Mouse (Mus musculus): Measurements from ENCODE around the gene Snx29. TPM values are rescaled to one million over a fixed set of nuclear protein-coding genes. Genes with fewer than 3 reads are reported as not detected.

Gene Snx29
- total RNA-seq, 1 experiment from 2014 or later: 25.3 TPM

DNA sequence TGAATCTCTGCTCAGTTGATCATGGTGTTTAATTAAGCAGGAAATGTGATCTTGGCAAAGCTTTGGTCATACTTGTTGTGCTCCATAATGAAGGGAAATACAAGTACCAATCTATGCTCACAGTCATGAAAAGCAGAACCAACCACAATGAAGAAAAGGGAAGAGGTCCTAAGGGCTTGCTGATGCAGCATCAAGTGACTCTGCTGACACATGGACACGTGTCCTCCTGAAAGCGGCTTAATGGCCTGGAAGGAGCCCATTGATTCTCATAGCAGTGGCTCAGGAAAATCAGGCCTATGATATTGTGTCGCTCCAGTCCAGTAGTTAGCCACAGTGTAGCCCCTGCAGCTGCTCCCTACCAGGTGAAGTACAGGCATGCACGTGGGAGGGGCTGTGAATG, 353.3 kb downstream of the Snx29 start:
- peak; percentile 90 for ATAC-seq (replicated peaks; ENCODE audit: insufficient number of reproducible peaks, low FRiP score, low TSS enrichment, poor library complexity, severe bottlenecking)

DNA sequence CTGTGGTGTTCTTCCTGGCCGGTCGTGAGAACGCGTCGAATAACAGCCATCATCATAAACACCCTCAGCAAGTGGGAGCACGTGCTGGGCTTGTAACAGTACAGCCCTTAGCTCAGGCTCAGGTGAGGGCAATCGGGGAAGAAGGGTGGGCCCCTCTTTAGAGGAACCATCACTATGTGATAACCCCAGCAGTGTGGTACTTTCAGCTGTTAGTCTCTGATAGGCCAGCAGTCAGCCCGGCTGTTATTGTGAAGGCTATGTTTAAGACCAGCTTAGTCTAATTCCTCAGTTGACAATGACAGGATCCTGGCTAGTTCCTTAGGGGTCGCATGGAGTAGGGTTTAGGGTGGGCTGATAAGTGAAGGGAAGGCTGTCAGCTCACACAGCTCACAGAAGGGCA, 362.6 kb downstream of the Snx29 start:
- no peak for ATAC-seq (replicated peaks; ENCODE audit: insufficient number of reproducible peaks, low FRiP score, low TSS enrichment, poor library complexity, severe bottlenecking)

DNA sequence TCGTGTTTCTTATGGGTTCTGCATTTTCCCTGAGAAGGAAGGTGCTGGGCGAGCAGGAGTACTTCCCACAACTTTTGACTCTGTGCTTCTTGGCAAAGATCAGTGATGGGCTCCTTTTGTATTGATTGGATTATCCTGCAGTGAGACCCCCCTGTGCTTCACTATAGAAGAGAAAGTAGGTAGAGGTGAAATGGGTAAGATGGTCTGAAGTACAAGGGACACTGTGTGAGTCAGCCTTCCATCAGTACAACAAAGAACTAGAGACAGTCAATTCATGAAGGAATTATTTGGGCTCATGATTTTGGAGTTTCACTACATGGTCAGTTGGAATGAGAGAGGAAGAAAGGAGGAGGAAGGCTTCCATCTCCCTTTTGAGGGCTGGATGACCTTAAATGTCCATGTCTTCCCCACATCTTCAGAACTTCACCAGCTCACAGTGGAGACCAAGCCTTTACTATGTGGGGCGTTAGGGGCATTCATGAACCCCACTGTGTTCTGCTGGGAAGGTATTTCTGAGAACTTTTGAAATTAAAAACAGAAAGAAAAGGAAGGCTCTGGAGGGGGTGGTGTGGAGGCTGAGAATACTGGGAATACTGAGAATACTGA, 363.1 kb downstream of the Snx29 start:
- ATAC-seq (replicated peaks; ENCODE audit: insufficient number of reproducible peaks, low FRiP score, low TSS enrichment, poor library complexity, severe bottlenecking): no peak

DNA sequence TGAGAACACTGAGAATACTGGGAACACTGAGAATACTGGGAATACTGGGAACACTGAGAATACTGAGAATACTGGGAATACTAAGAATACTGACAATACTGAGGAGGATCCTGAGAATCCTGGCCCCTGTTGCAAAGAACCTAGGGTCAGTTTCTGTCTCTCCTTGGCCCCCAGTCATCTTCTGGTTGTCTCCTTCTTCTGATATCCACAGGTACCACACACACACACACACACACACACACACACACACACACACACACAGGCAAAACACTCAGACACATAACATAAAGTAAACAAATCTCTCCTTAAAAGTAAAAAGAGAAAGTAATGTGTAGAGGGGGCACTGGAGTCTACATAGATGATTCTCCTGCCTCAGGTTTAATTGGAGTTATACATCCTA, 365.1 kb downstream of the Snx29 start:
- no peak for ATAC-seq (replicated peaks; ENCODE audit: insufficient number of reproducible peaks, low FRiP score, low TSS enrichment, poor library complexity, severe bottlenecking)

DNA sequence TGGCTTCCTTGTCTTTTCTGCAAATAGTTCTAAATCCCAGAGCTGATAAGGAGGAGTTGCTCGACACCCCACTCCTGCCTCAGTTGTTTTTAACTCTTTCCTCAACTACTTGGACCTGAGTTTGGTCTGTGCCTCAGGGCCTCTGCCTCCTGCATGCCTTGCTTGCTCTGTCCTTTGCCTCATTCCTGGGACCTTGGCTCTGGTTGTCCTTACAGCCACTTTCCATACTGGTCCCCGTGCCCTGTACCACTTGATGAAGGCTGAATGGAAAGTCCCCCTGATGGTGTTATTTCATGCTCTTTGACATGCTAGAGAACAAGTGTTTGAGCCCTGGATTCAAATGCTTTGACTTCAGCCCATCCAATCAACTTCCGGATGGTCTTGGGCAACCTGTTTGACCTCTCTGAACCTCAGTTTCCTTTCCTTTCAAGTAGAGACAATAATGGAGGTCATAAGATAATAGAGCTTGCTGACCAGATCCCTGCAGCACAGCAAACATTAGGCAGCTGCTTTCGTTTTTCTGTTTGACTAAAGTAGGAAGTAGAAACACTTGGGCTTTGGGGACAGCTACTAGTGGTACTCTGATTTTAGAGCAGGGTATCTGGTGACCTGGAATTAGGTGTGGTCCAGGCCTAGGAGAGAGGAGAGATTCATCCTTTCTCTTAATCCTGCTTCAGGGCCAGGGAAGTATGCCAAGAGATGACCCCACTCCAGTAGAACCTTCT, 365.7 kb downstream of the Snx29 start:
- ATAC-seq (replicated peaks; ENCODE audit: insufficient number of reproducible peaks, low FRiP score, low TSS enrichment, poor library complexity, severe bottlenecking): no peak

DNA sequence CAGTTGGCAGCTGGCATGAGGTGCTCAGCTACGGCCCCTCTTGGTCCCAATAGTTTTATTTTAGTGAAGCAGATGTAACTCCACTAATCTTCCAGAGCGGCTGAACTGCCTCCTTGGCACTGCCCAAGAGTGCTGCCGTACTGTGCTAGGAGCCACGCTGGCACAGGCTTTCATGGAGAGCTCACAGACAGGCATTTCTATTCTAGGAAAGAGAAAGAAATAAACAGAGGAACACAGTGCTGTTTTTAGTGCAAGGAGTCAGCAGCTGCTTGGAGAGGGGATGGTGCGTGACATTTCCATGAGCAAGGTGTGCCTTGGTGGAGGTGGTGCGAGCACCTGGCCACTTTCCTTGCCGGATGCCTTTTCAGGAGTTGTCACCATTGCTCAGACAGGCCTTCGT, 367.4 kb downstream of the Snx29 start:
- ATAC-seq (replicated peaks; ENCODE audit: insufficient number of reproducible peaks, low FRiP score, low TSS enrichment, poor library complexity, severe bottlenecking): no peak

DNA sequence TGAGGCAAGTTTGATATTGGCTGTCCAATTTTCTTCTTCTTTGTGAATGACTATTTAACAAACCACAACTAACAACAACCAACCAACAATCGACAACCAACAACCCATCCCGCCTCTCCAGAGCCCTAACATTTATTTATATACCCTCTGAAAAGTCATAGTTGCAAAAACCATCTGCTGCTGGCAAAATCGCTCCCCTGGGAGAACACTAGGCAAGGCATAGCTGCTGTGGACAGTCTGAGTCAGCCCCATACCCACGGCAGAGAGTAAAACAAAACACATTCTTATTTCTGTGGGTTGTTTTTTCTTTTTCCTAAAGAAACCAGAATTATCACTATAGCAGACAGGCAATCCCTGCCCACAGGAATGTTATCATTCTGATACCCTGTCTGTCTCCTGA, 368.0 kb downstream of the Snx29 start:
- ATAC-seq (replicated peaks; ENCODE audit: insufficient number of reproducible peaks, low FRiP score, low TSS enrichment, poor library complexity, severe bottlenecking): no peak

DNA sequence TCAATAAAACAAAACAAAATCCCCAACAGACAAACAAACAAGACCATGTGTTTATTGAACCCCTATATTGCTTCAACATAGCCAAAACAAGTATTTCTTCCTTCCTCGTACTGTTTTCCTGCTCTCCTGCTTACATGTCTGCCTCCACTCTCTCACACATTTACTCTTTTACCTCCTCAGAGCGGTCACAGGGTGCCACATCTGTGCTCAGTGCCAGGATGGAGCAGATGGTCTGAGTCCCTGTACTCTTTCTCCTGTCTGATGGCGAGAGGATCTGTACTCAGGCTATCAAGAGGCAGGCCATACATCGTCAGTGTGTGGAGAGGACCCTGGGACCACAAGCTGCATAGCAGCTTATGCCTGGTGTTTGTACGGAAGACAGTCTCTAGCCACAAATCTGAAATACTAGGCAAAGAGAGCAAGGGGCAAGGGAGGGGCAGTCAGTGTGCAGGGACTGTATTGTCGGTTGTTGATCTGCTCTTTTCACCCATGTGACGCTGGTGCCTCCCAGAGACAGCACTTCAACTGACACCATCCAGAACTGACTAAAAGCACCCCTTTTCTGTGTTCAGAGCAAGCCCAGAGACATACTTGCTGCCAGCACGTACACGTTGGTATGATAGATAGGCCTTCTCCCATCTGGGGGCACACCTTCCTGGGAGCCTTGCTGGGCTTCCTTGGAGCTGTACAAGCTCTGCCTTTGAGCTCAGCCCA, 368.9 kb downstream of the Snx29 start:
- ATAC-seq (replicated peaks; ENCODE audit: insufficient number of reproducible peaks, low FRiP score, low TSS enrichment, poor library complexity, severe bottlenecking): no peak; the same call in 1 of the 2 replicates

DNA sequence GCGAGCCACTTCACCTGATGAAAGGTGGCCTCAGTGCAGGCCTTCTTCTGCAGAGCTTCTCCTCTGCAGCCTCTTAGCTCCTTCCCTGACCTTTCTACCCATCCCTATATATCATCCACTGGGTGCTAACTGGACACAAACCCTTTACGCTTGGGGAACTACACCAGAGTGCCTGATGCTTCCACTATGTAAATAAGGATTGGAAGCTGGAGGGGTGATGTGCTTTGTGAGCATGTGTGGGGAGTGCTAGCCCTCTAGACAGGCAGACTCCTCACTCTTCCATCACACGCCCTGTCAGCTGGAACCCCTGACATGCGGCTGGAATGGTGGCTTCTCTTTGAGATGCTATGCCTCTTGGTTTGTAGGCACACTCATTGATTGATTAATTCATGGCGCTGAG, 370.0 kb downstream of the Snx29 start:
- no peak for ATAC-seq (replicated peaks; ENCODE audit: insufficient number of reproducible peaks, low FRiP score, low TSS enrichment, poor library complexity, severe bottlenecking)

DNA sequence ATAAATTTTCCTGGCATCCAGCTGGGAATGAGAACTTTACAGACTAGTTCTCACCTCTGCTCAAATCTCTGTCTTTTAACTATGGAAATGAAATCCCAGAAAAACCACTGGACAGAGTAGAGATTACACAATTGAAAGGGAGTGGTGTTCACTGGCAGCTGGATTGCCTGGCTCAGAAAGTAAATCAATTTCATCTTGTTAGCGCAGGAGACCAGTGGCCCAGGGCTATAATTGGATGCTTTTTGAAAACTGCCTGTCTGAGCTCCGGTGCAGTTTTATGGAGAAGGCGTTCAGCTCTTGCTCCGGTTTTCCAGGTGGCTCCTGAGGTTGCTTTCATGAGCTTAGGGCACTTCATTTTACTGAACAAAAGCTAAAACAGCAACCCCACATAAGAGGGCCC, 371.7 kb downstream of the Snx29 start:
- ATAC-seq (replicated peaks; ENCODE audit: insufficient number of reproducible peaks, low FRiP score, low TSS enrichment, poor library complexity, severe bottlenecking): no peak

DNA sequence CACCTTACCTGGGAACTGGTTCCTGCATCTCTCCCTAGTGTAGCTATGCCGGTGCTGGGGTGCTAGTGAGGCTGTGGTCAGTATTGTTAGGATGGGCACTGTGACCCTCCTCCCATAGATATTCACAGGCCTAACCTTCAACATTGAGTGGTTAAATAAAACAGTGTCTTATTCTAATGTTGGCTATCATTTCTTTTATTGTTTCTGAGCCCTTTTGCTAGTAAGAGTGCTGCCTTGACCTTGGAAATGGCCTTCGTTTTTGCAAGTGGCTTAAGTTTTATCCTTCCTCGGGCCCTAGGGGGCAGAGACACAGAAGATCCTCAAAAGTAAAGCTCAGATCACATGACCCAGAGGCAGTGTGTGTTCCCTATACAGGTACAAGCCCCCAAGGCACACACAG, 374.1 kb downstream of the Snx29 start:
- ATAC-seq (replicated peaks; ENCODE audit: insufficient number of reproducible peaks, low FRiP score, low TSS enrichment, poor library complexity, severe bottlenecking): no peak

DNA sequence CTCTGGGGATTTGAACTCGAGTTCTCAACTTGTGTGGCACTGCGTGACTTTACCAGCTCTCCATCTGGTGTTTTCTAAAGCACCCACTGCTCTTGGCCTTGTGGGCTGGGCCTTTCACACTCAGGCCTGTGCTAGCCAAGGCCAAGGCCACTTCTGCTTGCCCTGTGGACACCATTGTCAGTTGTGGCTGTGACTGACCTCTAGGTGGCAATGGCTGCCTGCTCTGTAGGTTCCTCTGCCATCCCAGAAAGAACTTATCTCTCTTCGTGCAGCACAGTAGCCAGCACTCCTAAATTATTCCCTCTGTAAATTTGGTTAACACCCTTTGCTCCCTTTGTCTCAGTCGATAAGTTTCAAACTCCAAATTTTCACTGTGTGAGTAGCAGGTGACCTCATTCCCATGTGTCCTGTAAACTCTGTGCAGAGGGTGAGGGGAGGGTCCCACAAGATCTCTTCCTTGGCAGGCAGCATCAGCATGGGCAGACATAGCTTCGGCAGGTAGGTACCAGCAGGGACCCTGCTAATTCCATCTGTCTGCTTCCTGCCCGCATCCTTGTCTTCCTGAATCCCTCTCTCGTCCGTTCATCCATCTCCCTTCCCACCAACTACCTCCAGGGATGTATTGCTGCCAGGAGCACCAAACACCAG, 375.1 kb downstream of the Snx29 start:
- ATAC-seq (replicated peaks; ENCODE audit: insufficient number of reproducible peaks, low FRiP score, low TSS enrichment, poor library complexity, severe bottlenecking): no peak

DNA sequence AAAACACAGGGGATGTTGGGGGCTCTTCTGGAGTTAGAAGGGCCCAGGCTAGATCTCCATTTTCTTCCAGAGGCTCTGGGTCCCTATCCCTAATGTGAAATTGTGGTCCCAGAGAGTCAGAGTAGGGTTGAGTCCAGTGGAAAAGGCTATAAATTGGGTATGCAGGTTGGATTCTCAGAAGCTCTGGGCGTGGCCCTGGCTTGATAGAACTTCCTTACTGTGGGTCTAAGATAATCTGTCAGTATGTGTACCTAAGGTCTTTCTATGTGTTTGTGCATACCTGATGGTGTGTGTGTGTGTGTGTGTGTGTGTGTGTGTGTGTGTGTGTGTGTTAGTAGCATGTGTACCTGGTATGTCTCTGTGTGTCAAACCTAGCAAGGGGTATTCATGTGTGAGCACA, 378.9 kb downstream of the Snx29 start:
- ATAC-seq (replicated peaks; ENCODE audit: insufficient number of reproducible peaks, low FRiP score, low TSS enrichment, poor library complexity, severe bottlenecking): no peak

DNA sequence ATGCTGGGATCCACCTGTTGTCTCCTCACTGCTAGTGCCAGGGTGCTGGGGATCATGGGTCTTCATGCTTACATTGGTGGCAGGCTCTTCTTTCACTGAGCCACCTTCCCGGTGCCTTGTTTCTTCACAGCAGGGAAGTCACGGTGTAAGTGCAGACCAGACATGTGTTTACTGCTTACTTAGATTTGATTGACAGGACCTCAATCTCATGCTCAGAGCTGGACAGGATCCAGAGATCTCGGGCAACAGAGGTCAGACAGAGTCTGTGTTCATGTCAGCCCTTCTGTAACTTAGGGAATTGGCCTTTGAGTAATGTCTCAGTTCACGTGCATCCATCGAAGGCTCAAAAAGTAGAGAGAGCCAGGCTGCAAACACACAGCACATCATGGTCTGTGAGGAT, 381.4 kb downstream of the Snx29 start:
- ATAC-seq (replicated peaks; ENCODE audit: insufficient number of reproducible peaks, low FRiP score, low TSS enrichment, poor library complexity, severe bottlenecking): no peak

DNA sequence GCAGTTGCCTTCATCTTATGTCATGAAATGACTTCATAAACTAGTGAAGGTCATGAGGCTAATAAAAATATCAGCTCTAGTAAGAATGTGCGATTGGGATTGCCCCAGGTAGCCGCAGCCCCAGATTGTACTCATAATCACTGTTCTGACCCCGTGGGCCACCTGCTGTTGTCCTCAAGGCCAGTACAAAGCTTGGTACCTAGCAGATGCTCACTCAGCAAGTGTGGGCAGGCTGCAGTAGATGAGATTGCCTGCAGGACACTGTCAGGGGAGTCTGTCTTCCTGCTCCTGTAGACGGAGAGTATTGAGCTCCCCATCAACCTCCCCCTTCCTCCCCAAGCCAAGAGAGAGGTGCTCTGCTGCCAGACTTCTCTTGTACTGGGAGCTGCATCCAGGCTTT, 382.7 kb downstream of the Snx29 start:
- ATAC-seq (replicated peaks; ENCODE audit: insufficient number of reproducible peaks, low FRiP score, low TSS enrichment, poor library complexity, severe bottlenecking): no peak

DNA sequence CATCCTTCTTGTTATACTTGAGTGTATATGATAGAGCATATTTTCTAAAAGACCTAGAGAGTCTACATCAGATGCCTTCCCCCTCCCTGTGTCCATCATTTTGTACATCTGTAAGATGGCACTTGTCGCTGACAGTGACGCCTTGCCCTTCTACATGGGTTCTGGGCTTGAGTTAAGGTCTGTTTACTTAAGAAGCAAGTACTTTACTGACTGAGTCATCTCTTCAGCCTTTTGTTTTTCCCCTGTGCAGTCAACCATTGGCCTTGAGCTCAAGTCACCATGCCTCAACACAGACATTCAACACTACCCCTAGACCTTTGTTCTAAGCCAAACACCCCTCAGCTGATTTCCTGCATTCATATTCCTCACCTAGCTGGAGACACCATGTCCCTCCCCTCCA, 385.4 kb downstream of the Snx29 start:
- no peak for ATAC-seq (replicated peaks; ENCODE audit: insufficient number of reproducible peaks, low FRiP score, low TSS enrichment, poor library complexity, severe bottlenecking)

DNA sequence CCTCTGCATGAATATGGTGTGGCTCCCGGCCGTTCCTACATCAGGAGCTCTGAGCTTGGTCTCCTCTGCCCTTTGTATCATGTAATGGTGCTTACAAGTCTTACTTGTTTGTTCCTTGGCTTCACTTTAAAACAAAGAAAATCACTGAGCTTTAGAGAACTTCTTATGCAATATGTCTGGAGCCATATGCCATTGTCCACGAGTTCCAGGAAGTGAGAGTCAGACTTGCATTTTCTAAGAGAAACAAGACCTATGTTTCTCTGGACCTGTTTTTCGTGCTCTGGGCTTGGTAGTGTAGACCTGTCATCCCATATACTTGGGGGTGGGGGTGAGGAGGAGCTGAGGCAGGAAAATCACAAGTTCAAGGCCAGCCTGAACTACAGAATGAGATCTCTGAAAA, 386.7 kb downstream of the Snx29 start:
- ATAC-seq (replicated peaks; ENCODE audit: insufficient number of reproducible peaks, low FRiP score, low TSS enrichment, poor library complexity, severe bottlenecking): no peak

DNA sequence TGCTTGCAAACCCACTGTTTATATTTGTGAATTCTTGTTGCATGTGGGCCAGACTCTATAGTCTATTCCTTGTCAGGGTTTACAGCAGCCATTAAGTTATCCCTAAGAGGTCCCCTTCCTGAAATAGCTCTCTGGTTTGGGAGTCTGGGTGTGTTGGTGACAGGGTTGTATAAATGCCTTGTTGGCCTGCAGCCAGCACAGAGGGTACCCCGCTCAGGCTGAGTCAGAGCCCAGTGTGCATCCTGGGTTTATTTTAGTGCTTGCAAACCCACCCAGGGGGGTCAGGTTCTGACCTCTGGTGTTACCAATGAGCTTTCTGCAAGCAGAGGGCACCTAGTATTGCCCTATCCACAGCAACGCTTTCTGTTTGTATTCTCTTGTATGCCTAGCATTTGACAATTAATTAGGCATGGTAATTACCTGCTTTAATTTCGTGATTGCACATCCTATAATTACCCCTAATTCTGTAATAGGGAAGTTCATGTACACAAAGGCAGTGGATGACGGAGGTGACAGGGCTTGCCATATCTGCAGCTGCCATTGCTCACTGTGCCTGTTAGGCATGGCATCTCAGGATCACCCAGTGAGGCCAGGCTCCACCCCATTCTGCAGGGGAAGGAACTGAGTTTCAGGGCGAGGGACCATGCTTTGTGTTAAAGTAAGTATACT, 387.4 kb downstream of the Snx29 start:
- no peak for ATAC-seq (replicated peaks; ENCODE audit: insufficient number of reproducible peaks, low FRiP score, low TSS enrichment, poor library complexity, severe bottlenecking)

DNA sequence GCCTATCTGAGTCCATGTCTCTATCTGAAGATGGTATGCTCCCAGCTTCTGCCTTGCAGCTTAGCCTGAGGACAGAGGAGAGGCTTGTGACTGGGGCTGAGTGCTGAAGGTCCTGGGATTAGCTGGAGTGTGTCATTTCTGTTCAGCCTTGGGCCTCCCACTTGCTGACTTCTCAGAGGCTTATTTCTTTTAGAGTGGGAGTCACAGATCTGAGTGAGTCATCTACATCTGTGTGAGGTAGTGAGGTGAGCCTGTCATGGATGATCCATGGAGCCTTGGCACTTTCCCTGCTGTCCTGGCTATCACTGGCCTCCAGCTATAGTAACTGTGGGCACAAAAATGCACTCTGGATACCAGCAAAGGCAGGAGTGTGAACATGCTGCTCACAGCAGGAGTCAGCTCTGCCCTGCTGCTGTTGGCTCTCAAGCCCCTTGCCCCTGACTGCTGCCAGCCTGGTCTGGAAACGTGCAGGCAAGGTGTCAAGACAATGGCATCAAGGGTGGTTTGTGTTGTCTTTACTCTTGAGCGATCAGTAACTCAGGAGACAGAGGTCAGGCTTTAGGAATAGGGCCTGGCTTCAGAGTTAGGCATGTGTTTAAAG, 390.7 kb downstream of the Snx29 start:
- ATAC-seq (replicated peaks; ENCODE audit: insufficient number of reproducible peaks, low FRiP score, low TSS enrichment, poor library complexity, severe bottlenecking): no peak
